Mouse (Mus musculus) fibroblast of lung, adult 2 months (primary cell): Measurements from ENCODE around the gene Gm20708.
"Not testable (repeated sequence)": the region's sequence is repeated elsewhere in the genome, so short reads cannot be mapped to it uniquely, and the experiment has no call there.

Experiments used
- DNase-seq: peaks from one replicate; pipeline ENCODE4 v3.0.0-alpha.2; 2011; ENCODE audit warnings: low read depth

Gene Gm20708

GRCm38 (mm10) chr11:117813867-117814266 is 4.4 kb downstream of the Gm20708 start:
- DNase-seq = no peak

GRCm38 (mm10) chr11:117814704-117815366 is 5.4 kb downstream of the Gm20708 start:
- DNase-seq = no peak

DNA sequence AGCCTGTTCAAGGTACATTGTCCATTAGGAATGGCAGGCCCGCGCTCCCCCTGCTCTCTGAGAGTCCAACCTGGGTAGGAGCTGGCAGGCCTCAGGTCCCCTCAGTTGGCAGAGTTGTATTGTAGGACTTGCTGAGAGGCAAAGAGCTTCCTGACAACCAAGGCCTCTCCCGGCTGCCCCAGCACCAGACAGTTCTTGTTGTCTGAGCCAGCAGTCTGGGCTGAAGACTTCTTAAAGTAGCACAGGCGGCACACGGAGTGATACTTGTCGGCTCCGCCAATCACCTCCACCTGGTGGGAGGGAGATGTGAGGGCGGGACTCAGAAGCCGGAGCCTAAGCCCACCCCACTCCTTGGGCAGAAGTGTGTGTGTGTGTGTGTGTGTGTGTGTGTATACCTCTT is 6.4 kb downstream of the Gm20708 start:
- DNase-seq = not testable (repeated sequence)

GRCm38 (mm10) chr11:117816389-117816996 is 7.0 kb downstream of the Gm20708 start:
- no peak for DNase-seq

DNA sequence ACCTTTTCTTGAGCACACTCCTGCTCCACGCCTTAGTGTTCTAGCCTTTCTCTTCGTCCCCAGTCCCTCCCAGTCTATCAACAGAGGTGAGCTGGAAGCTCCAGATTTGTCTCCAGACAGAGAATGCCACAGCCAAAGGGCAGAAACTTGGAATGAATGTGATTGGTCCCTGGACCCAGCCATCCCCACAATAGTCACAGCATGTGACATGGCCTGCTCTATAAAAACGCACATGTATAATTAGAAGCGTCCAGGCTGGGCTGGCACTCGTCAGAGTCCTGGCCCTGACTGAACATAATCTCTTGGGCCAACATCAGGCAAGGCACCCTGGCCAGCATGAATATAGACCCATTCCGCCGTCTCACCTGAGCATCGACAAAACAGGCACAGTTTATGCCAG is 9.6 kb downstream of the Gm20708 start:
- no peak for DNase-seq

- no peak for DNase-seq
These were observed 10.7 kb downstream of the Gm20708 start for GRCm38 (mm10) chr11:117820173-117820572.

DNA sequence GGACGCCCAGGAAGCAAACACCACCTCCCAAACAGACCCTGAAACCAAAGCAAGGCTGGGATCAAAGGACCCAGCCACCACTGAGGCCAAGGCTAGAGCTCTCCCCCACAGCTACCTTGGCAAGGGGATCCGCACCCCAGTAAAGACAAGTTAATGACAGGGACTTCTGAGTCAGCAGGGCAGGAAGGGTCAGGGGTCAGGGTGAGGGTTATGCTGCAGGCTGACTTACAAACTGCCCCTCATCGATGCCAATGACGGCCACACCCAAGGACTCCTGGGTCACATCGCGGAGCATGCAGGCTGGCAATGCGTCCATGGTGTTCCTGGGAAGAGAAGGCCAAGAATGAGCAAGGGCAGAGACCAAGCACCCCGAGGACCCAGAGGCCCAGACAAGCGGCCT is 12.4 kb downstream of the Gm20708 start:
- no peak for DNase-seq

- DNase-seq = no peak
These were observed 13.3 kb downstream of the Gm20708 start for GRCm38 (mm10) chr11:117822728-117823241.

DNA sequence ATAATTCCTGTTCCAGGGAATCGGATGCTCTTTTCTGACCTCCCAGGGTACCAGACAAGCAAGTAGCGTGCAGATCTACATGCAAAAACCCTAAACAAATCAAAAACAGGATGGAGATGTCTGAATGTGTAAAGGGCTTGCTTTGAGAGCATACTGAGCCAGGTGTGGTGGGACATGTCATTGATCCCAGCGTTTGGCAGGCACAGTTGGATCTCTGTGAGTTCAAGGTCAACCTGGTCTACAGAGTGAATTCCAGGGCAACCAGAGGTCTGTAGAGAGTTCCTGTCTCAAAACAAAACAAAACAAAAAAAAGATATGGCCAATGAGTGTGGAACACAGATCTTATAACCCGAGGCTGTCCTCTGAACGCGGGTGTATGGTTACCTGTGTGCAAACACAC is 13.9 kb downstream of the Gm20708 start:
- no peak for DNase-seq

DNA sequence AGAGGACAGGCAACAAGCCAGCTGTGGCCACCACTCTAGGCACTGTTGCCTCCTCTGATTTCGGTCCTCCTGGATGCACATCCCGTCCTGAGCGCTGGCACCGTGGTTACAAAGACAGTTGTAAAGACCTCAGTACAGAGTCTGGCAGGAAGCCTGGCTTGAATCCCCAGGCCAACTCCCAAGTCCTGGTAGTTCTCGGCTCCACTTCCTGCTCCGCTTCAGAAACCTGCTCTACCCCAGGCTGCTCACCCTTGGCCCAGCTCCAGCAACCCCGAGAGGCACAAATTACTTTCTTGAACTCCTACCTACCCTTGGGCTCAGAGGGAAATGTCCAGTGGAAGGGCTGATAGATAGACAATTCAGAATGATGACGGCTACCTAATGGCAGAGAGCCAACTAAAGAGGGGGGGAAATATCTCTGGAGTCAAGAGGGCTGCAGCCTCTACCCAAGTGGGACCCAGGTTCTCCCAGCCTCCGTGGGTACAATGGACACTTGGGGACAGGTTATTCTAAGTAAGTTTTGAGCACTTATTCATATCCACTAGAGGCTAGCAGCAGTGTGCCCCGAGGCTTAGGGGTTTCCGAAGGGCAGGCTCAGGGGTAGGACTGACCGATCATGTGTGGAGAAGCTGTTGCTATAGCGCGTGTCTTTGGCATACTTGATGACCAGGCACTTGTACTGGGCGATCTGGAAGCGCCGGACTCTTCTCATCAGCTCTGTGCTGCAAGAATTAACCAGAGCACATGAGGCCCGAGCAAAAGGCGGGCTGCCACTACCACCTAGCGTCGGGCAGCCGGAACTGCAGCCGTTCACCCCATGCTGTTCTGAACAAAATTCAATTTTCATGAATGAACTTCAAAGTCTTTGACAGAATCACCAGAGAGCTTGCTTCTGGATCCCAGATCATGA is 14.8 kb downstream of the Gm20708 start:
- peak; percentile 54 for DNase-seq

DNA sequence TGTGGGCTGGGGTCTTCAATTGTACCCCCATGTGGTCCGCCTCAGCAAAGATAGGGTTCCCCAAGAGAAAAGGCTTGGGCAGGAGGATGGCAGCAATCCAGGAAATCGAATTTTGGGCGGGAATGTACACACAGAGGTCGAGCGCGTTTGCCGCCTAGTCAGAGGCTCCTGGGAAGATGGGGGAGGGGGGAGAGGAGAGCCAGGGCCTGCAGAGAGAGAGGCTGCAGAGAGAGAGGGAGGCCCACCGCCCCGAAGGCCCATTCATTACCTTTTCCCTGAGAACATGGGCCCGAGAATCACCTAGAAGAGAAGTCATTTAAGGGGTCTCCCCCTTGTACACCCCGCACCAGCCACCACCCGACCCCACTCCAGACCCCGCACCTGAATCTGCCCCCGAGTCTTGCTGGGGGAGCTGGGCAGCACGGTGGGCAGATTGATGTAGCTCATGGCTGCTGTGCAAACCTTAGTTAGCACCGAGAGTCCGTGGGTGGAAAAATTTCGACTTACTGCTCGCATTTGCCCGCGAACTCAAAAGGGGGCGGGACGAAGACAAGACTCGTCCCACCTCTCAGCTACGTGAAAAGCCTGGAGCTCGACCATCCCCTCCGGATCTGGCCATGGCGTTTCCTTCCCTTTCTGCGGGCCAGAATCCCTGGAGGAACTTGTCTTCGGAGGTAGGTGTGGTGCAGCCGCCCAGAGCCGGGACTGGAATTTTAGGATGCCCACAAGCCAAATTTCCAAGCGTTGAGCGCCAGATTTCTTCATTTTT is 16.0 kb downstream of the Gm20708 start, which contains the start of the genes Afmid and Tk1:
Gene Afmid, plus strand, starts transcription at position 592 of the 769 bp plus-strand sequence.
Gene Tk1, minus strand, starts transcription at position 760 of the 769 bp plus-strand sequence.
- DNase-seq = peak; percentile 59

GRCm38 (mm10) chr11:117826164-117826563 is 16.7 kb downstream of the Gm20708 start:
- DNase-seq = peak; percentile 51

DNA sequence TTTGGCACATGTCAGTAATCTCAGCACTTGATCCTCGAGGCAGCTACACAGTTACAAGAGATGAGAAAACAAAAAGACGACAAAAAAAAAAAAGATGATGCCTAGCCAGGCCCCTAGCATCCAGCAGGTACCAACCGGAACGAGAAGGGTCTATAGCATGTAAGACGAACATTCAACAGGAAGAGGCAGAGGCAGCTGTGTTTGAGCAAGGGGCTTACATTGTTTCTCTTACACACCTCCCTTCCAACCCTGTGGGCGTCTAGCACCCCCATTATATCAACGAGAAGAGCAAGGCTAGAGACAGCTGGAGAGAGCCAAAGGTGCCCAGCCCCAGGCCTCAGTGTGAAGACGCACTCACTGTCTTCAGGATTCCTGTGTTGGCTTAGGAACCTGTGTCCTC is 17.4 kb downstream of the Gm20708 start:
- DNase-seq = no peak

GRCm38 (mm10) chr11:117827386-117827785 is 17.9 kb downstream of the Gm20708 start:
- no peak for DNase-seq

DNA sequence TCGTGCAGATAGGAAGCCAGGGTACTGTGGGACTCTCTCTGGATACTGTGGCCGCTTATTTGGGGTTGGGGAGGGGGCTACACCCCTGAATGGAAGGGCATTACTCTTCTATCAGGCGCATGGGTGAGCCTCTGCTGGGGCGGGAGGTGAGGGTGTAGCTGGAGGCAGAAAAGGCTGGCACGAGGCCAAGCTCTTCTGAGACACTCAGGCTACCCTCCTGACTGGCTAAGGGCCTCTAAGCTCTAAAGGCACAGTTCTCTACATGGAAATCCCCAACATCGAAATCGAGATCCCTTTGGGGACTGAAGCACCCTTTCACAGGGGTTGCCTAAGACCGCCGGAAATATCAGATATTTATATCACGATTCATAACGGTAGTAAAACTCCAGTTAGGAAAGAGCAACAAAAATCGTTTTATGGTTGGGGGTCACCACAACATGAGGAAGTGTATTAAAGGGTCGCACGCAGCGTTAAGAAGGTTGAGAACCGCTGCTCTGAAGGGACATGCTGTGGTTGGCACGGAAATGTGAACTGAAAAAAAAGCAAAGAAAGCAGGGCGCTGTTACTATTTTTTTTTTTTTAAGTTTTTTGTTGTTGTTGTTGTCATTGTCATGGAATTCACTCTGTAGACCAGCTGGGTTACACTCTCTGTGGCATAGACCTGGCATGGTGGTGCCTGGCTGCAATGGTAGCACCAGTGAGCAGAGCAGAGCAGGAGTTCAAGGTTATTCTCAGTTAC is 18.9 kb downstream of the Gm20708 start:
- DNase-seq = no peak

DNA sequence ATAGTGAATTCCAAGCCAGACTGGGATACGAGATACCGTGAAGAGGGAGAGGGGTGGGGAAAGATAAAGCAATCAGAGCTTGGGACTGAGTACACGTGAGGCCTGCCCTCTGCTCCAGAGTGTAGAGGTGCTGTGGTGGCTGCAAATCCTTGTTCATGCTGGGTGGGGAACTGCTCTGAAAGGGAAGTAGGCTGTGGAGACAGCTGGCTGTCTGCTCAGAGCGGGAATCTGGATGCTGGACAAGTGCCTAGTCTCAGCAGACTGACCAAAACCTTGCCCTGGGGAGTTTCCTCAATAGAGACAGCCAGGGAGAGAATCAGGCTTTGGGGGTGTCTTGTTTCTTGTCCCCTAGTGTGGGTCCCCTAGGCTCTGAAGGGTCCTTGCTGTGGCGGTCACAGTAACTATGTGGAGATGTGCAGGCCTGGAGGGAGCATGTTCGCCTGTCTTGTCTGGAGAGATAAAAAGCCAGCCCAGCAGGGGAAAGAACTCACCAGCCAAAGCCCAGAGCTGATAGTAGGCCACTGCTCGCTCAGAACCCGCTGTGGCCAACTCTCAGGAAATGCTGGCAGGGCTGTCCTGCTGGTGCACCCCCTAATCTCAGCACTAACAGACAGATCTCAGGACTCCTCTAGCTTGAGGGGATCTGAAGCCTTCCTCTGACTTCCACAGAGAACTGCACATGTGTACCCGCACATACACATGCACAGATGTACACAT is 19.6 kb downstream of the Gm20708 start:
- DNase-seq = no peak

- no peak for DNase-seq
These were observed 20.3 kb downstream of the Gm20708 start for GRCm38 (mm10) chr11:117829671-117830215.

DNA sequence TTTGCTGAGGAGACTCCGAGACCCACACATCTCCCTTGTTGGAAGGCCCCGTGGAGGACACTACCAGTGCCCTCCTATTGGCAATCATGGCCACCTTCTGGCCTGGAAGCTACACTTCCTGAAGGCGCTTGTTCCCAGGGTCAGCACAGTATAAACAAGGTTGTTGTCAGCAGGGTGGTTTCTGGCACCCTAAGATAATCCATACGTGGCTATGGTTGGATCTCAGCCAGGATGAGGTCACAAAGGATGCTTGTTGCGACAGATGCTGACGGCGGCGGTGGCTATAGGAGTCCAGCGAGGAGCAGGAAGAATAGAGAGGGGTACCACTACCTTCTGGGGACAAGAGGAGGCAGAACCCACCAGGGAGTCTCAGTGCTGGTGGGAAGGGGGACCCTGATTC is 20.9 kb downstream of the Gm20708 start:
- no peak for DNase-seq

GRCm38 (mm10) chr11:117832086-117832969 is 22.9 kb downstream of the Gm20708 start:
- DNase-seq = no peak
